Mouse (Mus musculus) neutrophil, adult 5-6 weeks (primary cell): ENCODE measurements around the gene Alox15. TPM values are rescaled to one million over a fixed set of nuclear protein-coding genes. Genes with fewer than 3 reads are reported as not detected.

Experiments
- ATAC-seq: fragments of 151-379, 151-347 bp; 2 replicates; pipeline ENCODE4 v1.8.0; 2017; ENCODE audit warnings: mild to moderate bottlenecking, moderate TSS enrichment; ENCODE audit not compliant: insufficient number of reproducible peaks, poor library complexity, low FRiP score, severe bottlenecking; ENCODE audit errors: extremely low read depth
- total RNA-seq: library from RNA; stranded (forward); fragments of 200-1000 nt; gene quantifications from 2 replicates; pipeline ENCODE4 v1.2.3, GENCODE M21; 2017

The Alox15 gene
- total RNA-seq, 1 experiment from 2014 or later, result 4.5 TPM

- no peak for ATAC-seq
Observed at GRCm38 (mm10) chr11:70319614-70320013, 32.2 kb downstream of the Alox15 start.

- no peak for ATAC-seq
Observed at GRCm38 (mm10) chr11:70313833-70314232, 38.0 kb downstream of the Alox15 start.

GRCm38 (mm10) chr11:70309341-70309740 lies 42.5 kb downstream of the Alox15 start:
- ATAC-seq, result peak; percentile 67; the same call in 1 of the 2 replicates

DNA sequence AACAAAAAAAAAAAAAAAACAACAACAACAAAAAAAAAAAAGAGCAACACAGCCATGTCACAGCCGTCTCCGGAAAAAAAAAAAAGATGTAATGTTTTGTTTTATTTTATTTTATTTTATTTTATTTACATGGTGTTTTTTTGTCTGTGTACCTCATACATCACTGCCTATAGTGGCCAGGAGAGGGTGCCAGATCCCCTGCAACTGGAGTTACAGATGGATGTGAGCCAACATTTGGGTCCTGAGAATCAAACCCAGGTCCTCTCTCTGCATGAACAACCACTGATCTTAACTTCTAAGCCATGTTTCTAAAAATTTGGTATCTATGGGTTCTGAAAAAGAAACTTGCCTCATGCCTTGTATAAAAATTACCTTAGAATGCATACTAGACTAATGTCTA lies 43.5 kb downstream of the Alox15 start:
- ATAC-seq, result no peak

GRCm38 (mm10) chr11:70306159-70306558 lies 45.7 kb downstream of the Alox15 start:
- ATAC-seq, result peak; percentile 59; the same call in 1 of the 2 replicates

- ATAC-seq, result no peak
Observed at GRCm38 (mm10) chr11:70302293-70302692, 49.5 kb downstream of the Alox15 start.

- no peak for ATAC-seq
Observed at GRCm38 (mm10) chr11:70297836-70298454, 53.9 kb downstream of the Alox15 start.

DNA sequence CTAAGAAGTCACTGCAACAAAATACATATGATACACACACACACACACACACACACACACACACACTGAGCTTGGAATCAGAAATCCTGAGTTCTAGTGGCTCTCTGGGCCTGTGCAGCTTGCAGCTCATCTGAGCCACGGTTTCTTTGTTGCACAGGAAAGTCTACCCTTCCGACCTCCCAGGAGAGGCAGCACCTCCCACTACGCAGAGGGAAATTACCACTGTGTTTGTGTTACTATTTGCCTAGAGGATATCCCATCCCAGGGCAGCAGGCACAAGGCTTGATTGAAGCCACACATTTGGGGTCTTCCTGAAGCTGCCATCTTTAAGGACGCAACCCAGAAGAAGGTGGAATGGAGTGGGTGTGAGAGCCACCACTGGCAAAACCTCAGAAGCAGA lies 54.4 kb downstream of the Alox15 start:
- no peak for ATAC-seq

Other genes with a start within 250 kb of the Alox15 start
- not detected in 2 replicates for gene Mgl2, start 221.7 kb downstream of the Alox15 start, total RNA-seq
- gene Clec10a, start 195.8 kb downstream of the Alox15 start, total RNA-seq, result 2.6 and 3.6 TPM in 2 replicates
- gene Slc16a11, start 139.3 kb downstream of the Alox15 start, total RNA-seq, result 1.4 and 2.7 TPM in 2 replicates
- gene Slc16a13, start 131.0 kb downstream of the Alox15 start, total RNA-seq, result 1.5 and 2.1 TPM in 2 replicates
- 0.12 TPM in 1 of 2 replicates, not detected in the other for gene Bcl6b, start 122.2 kb downstream of the Alox15 start, total RNA-seq
- gene 0610010K14Rik, start 114.1 kb downstream of the Alox15 start, total RNA-seq, result 21.9 and 26.8 TPM in 2 replicates
- 0.47 and 0.86 TPM in 2 replicates for gene Gm21988, start 112.2 kb downstream of the Alox15 start, total RNA-seq
- gene Rnasek, start 112.2 kb downstream of the Alox15 start, total RNA-seq, result 60.4 and 69.0 TPM in 2 replicates
- gene Alox12, start 96.7 kb downstream of the Alox15 start, total RNA-seq, result 9.6 and 10.5 TPM in 2 replicates
- gene Alox12e, start 29.4 kb downstream of the Alox15 start, total RNA-seq, result 0.35 and 2.0 TPM in 2 replicates
- 4.9 and 5.5 TPM in 2 replicates for gene Pelp1, start 58.0 kb upstream of the Alox15 start, total RNA-seq
- 278 and 300 TPM in 2 replicates for gene Arrb2, start 80.6 kb upstream of the Alox15 start, total RNA-seq
- 43.7 and 46.3 TPM in 2 replicates for gene Med11, start 99.9 kb upstream of the Alox15 start, total RNA-seq
- 0.37 and 0.58 TPM in 2 replicates for gene Zmynd15, start 107.4 kb upstream of the Alox15 start, total RNA-seq
- gene Cxcl16, start 108.0 kb upstream of the Alox15 start, total RNA-seq, result 0.74 TPM in 1 of 2 replicates, not detected in the other
- not detected in 2 replicates for gene Tm4sf5, start 153.2 kb upstream of the Alox15 start, total RNA-seq
- not detected in 2 replicates for gene Vmo1, start 162.6 kb upstream of the Alox15 start, total RNA-seq
- not detected in 2 replicates for gene Gltpd2, start 167.2 kb upstream of the Alox15 start, total RNA-seq
- 124 and 133 TPM in 2 replicates for gene Psmb6, start 173.3 kb upstream of the Alox15 start, total RNA-seq
- gene Gm40193, start 180.9 kb upstream of the Alox15 start, total RNA-seq, result not detected in 2 replicates
- gene Pld2, start 188.0 kb upstream of the Alox15 start, total RNA-seq, result 0.86 and 4.3 TPM in 2 replicates
- gene Mink1, start 210.8 kb upstream of the Alox15 start, total RNA-seq, result 21.8 and 23.1 TPM in 2 replicates